Mouse (Mus musculus) CH12.LX (cell line): ENCODE measurements around the gene Jag2. TPM values are rescaled to one million over a fixed set of nuclear protein-coding genes. Genes with fewer than 3 reads are reported as not detected.

Experiments
- DNase-seq: peaks from one replicate; pipeline ENCODE4 v3.0.0-alpha.2; 2013; ENCODE audit errors: extremely low read depth
- H3K27ac ChIP-seq: 2 replicates; pipeline ENCODE4 v1.5.1; 2012; ENCODE audit warnings: low read depth, mild to moderate bottlenecking, control low read depth, moderate library complexity; ENCODE audit not compliant: insufficient read depth
- H3K27me3 ChIP-seq: replicated peaks from 2 replicates; pipeline ENCODE3; 2012; ENCODE audit warnings: inconsistent platforms
- H3K36me3 ChIP-seq, 2 experiments: replicated peaks in 1 of 2; 2 replicates each; pipeline versions ENCODE3 to v1.6.1; 2012; ENCODE audit warnings: inconsistent platforms in 1 of 2, low read length in 1 of 2, mild to moderate bottlenecking in 1 of 2, mixed read lengths in 1 of 2, moderate library complexity in 1 of 2; ENCODE audit not compliant: control insufficient read depth in 1 of 2, insufficient read depth in 1 of 2
- H3K4me1 ChIP-seq, 2 experiments: 2 replicates each; pipeline ENCODE4 v1.6.1; 2012; ENCODE audit warnings: inconsistent platforms in 1 of 2, moderate library complexity in 1 of 2; ENCODE audit not compliant: insufficient read depth in 2 of 2, control insufficient read depth in 1 of 2
- H3K4me2 ChIP-seq: 2 replicates; pipeline ENCODE4 v1.6.1; 2012; ENCODE audit warnings: low read depth, mild to moderate bottlenecking, control low read depth; ENCODE audit not compliant: poor library complexity, insufficient read depth, severe bottlenecking
- H3K4me3 ChIP-seq, 3 experiments: fragments of 150-350 bp in 1 of 3; sonication (generic) in 1 of 3; replicated peaks in 1 of 3; 2 replicates each; pipeline versions ENCODE3 to v1.5.1; 2011 to 2012; ENCODE audit warnings: low read depth in 2 of 3, low read length in 2 of 3, mild to moderate bottlenecking in 2 of 3, moderate library complexity in 2 of 3, control low read depth in 1 of 3, improper control_type of control experiment in 1 of 3, inconsistent platforms in 1 of 3, mixed read lengths in 1 of 3; ENCODE audit not compliant: poor library complexity in 1 of 3
- H3K79me2 ChIP-seq: replicated peaks from 2 replicates; pipeline ENCODE4 v1.6.1; 2012; ENCODE audit warnings: mild to moderate bottlenecking, moderate library complexity; ENCODE audit not compliant: control insufficient read depth, poor library complexity, insufficient read depth, severe bottlenecking; ENCODE audit errors: extremely low read depth
- H3K9ac ChIP-seq: 2 replicates; pipeline ENCODE4 v1.6.1; 2012; ENCODE audit warnings: low read depth, mild to moderate bottlenecking, control low read depth, moderate library complexity; ENCODE audit not compliant: insufficient read depth
- H3K9me3 ChIP-seq: replicated peaks from 2 replicates; pipeline ENCODE3; 2012; ENCODE audit warnings: low read length, inconsistent platforms, mixed read lengths
- CTCF ChIP-seq, 2 experiments: IDR thresholded peaks in 1 of 2; conservative IDR thresholded peaks in 1 of 2; 2 replicates each; pipeline ENCODE4 v1.5.1; 2011 to 2012; ENCODE audit warnings: low read depth in 2 of 2, low read length in 2 of 2, improper control_type of control experiment in 1 of 2, inconsistent platforms in 1 of 2, mild to moderate bottlenecking in 1 of 2, moderate library complexity in 1 of 2
- ETS1 ChIP-seq: conservative IDR thresholded peaks from 2 replicates; pipeline ENCODE4 v1.6.1; 2012; ENCODE audit warnings: low read depth, mild to moderate bottlenecking, inconsistent platforms, low read length, improper control_type of control experiment, moderate library complexity
- HCFC1 ChIP-seq: IDR thresholded peaks from 2 replicates; pipeline ENCODE4 v1.6.1; 2012; ENCODE audit warnings: low read depth, mild to moderate bottlenecking, inconsistent platforms, low read length, improper control_type of control experiment
- IRF4 ChIP-seq: IDR thresholded peaks from 2 replicates; pipeline ENCODE4 v1.6.1; 2014; ENCODE audit warnings: low read depth, mild to moderate bottlenecking, inconsistent platforms, low read length, improper control_type of control experiment
- JUN ChIP-seq: IDR thresholded peaks from 2 replicates; pipeline ENCODE4 v1.6.1; 2011; ENCODE audit warnings: low read depth, mild to moderate bottlenecking, low read length, improper control_type of control experiment, moderate library complexity; ENCODE audit not compliant: insufficient read depth
- JUND ChIP-seq: conservative IDR thresholded peaks from 2 replicates; pipeline ENCODE4 v1.6.1; 2011; ENCODE audit warnings: low read depth, low read length, improper control_type of control experiment
- KAT2A ChIP-seq: IDR thresholded peaks from 2 replicates; pipeline ENCODE4 v1.6.1; 2012; ENCODE audit warnings: low read length, improper control_type of control experiment, inconsistent platforms; ENCODE audit not compliant: insufficient replicate concordance
- MAX ChIP-seq: IDR thresholded peaks from 2 replicates; pipeline ENCODE4 v1.6.1; 2011; ENCODE audit warnings: low read length, improper control_type of control experiment
- MAZ ChIP-seq: IDR thresholded peaks from 2 replicates; pipeline ENCODE4 v1.6.1; 2012; ENCODE audit warnings: low read depth, mild to moderate bottlenecking, inconsistent platforms, low read length, improper control_type of control experiment, moderate library complexity
- MEF2A ChIP-seq: IDR thresholded peaks from 2 replicates; pipeline ENCODE4 v1.6.1; 2014; ENCODE audit warnings: low read depth, mild to moderate bottlenecking, inconsistent platforms, low read length, improper control_type of control experiment, borderline replicate concordance
- MYC ChIP-seq: IDR thresholded peaks from 2 replicates; pipeline ENCODE4 v1.6.1; 2011; ENCODE audit warnings: low read depth, mild to moderate bottlenecking, improper control_type of control experiment, low read length
- NELFE ChIP-seq: IDR thresholded peaks from 2 replicates; pipeline ENCODE4 v1.6.1; 2011; ENCODE audit warnings: low read depth, low read length, improper control_type of control experiment
- NRF1 ChIP-seq: IDR thresholded peaks from 2 replicates; pipeline ENCODE4 v1.6.1; 2014; ENCODE audit warnings: low read depth, mild to moderate bottlenecking, inconsistent platforms, low read length, improper control_type of control experiment, moderate library complexity
- PAX5 ChIP-seq: IDR thresholded peaks from 2 replicates; pipeline ENCODE4 v1.6.1; 2012; ENCODE audit warnings: low read length, inconsistent platforms, mixed read lengths
- POLR2A ChIP-seq: IDR thresholded peaks from 2 replicates; pipeline ENCODE4 v1.6.1; 2011; ENCODE audit warnings: low read depth, mild to moderate bottlenecking, improper control_type of control experiment, low read length
- POLR2AphosphoS2 ChIP-seq: IDR thresholded peaks from 2 replicates; pipeline ENCODE4 v1.6.1; 2011; ENCODE audit warnings: low read depth, low read length, improper control_type of control experiment
- RAD21 ChIP-seq: IDR thresholded peaks from 2 replicates; pipeline ENCODE4 v1.6.1; 2011; ENCODE audit warnings: low read depth, mild to moderate bottlenecking, low read length, improper control_type of control experiment, moderate library complexity
- TCF12 ChIP-seq: IDR thresholded peaks from 2 replicates; pipeline ENCODE4 v1.6.1; 2014; ENCODE audit warnings: low read depth, mild to moderate bottlenecking, inconsistent platforms, low read length, improper control_type of control experiment
- ZC3H11A ChIP-seq: IDR thresholded peaks from 2 replicates; pipeline ENCODE4 v1.6.1; 2012; ENCODE audit warnings: low read depth, mild to moderate bottlenecking, inconsistent platforms, low read length, improper control_type of control experiment
- ZKSCAN1 ChIP-seq: IDR thresholded peaks from 2 replicates; pipeline ENCODE4 v1.6.1; 2012; ENCODE audit warnings: low read depth, inconsistent platforms, low read length, improper control_type of control experiment, borderline replicate concordance
- ZMIZ1 ChIP-seq: IDR thresholded peaks from 2 replicates; pipeline ENCODE4 v1.6.1; 2012; ENCODE audit warnings: low read depth, mild to moderate bottlenecking, inconsistent platforms, low read length, improper control_type of control experiment
- dilution Hi-C: fragments of 300-500 bp; cut with MboI; formaldehyde crosslinking; loops from 2 replicates; pipeline ENCODE4 v1.14.3; 2020; ENCODE audit warnings: low sequenced_read_pairs; ENCODE audit not compliant: extremely low pct_unique_long_range_greater_than_20kb, extremely low pct_ligation_motif_present
- in situ Hi-C: fragments of 300-500 bp; cut with MboI; formaldehyde crosslinking; loops from 3 replicates; pipeline ENCODE4 v1.14.3; 2019; ENCODE audit warnings: low sequenced_read_pairs, low pct_ligation_motif_present, low pct_unique_long_range_greater_than_20kb, mixed read lengths
- polyA plus RNA-seq: library from polyadenylated mRNA; unstranded; fragments of >175 nt; gene quantifications from 2 replicates; pipeline ENCODE4 v1.2.1, GENCODE M21; 2012; ENCODE audit warnings: low read depth; ENCODE audit not compliant: insufficient read length
- total RNA-seq, 2 experiments: library from RNA; depleted of rRNA; stranded (reverse); fragments of 300-350 nt in 1 of 2; fragments of >200 nt in 1 of 2; gene quantifications; 2 replicates each; pipeline ENCODE4 v1.2.3; 2012 to 2014

Gene Jag2
- total and polyA plus RNA-seq, 3 experiments, result 0.34 to 7.6 (median 0.59) TPM

DNA sequence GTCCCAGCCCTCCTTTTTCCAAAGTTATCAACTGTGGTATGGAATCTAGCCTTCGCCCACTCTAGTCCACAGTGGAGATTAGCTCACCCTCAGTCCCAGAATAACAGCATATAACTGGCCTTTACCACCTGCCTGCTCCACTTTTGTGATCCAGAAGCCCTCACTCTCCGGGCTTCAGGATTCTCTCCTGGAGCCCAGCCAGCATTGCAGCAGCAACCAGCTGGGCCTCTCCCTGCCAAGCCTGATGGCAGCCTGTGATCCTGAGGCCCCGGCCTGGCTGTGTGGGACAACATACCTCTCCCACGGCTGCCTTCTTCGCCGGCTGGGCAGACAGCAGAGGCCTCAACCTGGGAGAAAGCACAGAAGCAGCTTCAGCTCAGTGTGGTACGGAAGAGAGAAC, 31.9 kb upstream of the Jag2 start:
- dilution Hi-C loops (no loop called here), in situ Hi-C loops (no loop called here)
- no peaks in the 10 kb centered on the region for H3K79me2 ChIP-seq
- no peak overlapping the region for H3K4me2 ChIP-seq
- TF ChIP-seq IRF4 (no peak), JUND (no peak), MAX (no peak), MYC (no peak), ZMIZ1 (no peak), KAT2A (no peak), MAZ (no peak), HCFC1 (no peak), ZKSCAN1 (no peak), POLR2AphosphoS2 (no peak), PAX5 (no peak), NRF1 (no peak), CTCF (conservative IDR thresholded peaks at IDR 0.05 in 1 of 2, IDR thresholded peaks at IDR 0.05 in 1 of 2; ENCODE audit: low read depth in 2 of 2, low read length in 2 of 2) (no peak), JUN (no peak), MEF2A (no peak), ETS1 (no peak), POLR2A (no peak), TCF12 (no peak), ZC3H11A (no peak)
- peaks cover 68 to 95% of the 10 kb centered on the region in 2 experiments for H3K36me3 ChIP-seq
- H3K4me3 ChIP-seq, result no peak overlapping the region
- no peaks in the 10 kb centered on the region for H3K4me1 ChIP-seq
- H3K27me3 ChIP-seq, result no peaks in the 10 kb centered on the region
- H3K9me3 ChIP-seq, result no peaks in the 10 kb centered on the region
- no peak overlapping the region for H3K27ac ChIP-seq
- no peak for DNase-seq
- no peak overlapping the region for H3K9ac ChIP-seq

DNA sequence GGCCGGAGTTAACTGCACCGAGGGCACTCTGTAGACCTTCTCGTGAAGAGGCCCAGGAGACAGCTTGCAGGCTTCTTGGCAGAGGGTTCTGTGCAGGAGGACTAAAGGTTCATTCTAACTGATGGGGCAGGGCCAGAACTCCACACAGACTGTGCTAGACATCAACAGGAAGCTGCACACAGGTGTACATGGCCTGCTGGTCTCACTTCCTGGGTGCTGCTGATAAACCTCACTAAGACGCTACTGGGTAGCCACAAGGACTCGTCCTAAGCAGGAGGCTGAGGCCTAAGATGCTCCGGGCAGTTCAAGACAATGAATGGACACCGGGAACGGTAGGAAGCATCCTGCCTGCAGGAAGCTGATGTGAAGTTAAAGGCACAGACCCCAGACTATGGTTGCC, 29.8 kb upstream of the Jag2 start:
- no peaks in the 10 kb centered on the region for H3K27me3 ChIP-seq
- TF ChIP-seq HCFC1 (no peak), MYC (no peak), NELFE (no peak), RAD21 (no peak)
- TF ChIP-seq, all 38 proteins: peak for 0
- Histone ChIP-seq H3K36me3 (peaks cover 50 to 87% of the 10 kb centered on the region in 2 experiments), H3K9ac (no peak overlapping the region), H3K9me3 (no peaks in the 10 kb centered on the region), H3K4me3 (no peak overlapping the region), H3K79me2 (no peaks in the 10 kb centered on the region), H3K4me2 (no peak overlapping the region), H3K27ac (no peak overlapping the region), H3K4me1 (no peaks in the 10 kb centered on the region)
- dilution Hi-C loops (no loop called here), in situ Hi-C loops (no loop called here)
- DNase-seq, result no peak
